Mouse (Mus musculus) ovary, postnatal 36 days (tissue): Measurements from ENCODE around the gene Nudt22.
"Not testable (repeated sequence)": the region's sequence is repeated elsewhere in the genome, so short reads cannot be mapped to it uniquely, and the experiment has no call there.

Experiments used
- DNase-seq: peaks from one replicate; pipeline ENCODE4 v3.0.0; 2022; ENCODE audit warnings: low spot score, mixed read lengths

The Nudt22 gene

DNA sequence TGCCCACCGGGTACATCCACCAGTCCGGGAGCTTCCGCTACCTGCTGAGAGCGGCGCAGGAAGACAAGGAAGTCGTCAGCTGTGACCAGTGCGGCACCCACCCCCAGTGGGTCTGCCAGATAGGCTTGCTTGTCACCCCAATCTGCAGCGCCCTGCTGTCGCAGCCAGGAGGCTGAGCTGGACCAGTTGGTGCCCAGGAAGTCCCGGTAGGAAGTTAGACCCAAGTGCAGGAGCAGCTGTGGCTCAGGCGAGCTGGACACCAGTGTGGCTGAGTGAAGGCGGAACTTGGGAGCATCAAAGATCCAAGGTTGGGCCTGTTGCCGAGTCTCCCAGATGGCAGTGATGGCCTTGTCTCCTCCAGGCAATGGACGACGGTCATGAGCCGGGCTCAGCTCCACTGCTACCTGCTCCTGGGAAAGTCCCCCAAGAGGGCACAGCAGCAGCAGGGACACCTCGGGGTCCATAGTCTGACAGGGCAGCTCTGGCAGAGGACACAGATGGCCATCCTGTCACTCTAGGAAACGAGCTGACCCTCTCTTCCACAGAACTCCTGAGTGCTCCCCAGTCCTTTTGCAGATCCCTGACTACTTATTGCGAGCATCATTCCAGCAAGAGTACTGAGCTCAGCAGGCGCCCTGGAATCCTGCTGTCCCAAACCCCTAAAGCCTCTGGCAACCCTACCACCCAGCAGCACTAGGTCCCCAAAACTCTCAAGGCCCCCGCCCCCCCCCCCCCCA, 494 bp downstream of the Nudt22 start:
- no peak for DNase-seq

DNA sequence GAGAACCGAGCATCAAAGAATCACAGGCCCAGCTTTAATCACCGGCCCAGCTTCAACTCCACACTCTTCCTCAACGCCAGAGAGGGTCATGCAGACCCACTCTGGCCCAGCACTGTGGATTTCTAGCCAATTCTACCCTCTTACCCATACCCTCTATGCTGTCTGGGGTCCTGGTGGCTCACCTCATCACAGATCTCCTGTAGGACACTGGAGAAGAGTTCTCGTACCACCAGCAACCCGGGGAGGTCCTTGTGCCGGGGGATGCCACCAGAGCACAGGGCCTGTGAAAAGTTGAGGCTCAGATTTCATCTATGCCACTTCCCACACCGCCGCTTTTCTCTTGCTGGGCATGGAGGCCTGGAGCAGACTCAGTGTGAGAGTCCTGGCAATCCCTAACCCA, 1.4 kb downstream of the Nudt22 start:
- no peak for DNase-seq

GRCm38 (mm10) chr19:6994002-6994401, 1.9 kb downstream of the Nudt22 start:
- DNase-seq = no peak

DNA sequence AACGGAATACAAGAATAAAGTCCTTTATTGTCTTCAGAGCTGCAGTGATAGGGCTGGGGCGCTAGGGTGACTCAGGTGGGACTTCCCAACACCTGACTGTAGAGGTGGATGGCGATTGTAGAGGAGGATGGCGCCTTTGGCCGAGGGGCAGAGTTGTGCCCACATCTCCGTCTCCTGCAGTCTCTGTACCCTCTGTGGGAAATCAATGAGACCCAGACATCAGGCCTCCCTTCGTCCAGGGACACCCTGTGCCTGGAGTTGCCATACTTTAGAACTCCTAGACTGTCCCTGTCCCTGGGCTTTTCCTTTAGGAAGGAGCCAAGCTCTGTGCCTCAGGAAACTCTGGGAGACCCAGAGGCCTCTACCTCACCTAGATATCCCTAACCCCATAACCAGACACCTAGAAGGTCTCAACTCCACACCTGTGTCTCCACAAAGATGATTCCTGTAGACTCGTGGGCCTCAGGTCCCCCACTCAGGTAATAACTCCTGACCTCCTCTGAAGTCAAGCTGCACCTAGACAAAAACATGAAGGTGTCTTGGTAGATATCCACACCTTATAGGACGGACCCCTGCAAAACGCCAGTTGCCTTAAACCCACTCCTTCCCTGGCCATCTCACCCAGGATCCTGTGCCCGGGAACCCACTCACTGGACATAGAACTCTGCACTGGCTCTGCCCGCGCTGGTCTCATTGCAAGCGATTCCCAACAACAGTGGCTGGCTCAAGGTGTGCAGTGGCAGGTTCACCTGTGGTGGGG, 2.7 kb downstream of the Nudt22 start:
- DNase-seq = no peak

DNA sequence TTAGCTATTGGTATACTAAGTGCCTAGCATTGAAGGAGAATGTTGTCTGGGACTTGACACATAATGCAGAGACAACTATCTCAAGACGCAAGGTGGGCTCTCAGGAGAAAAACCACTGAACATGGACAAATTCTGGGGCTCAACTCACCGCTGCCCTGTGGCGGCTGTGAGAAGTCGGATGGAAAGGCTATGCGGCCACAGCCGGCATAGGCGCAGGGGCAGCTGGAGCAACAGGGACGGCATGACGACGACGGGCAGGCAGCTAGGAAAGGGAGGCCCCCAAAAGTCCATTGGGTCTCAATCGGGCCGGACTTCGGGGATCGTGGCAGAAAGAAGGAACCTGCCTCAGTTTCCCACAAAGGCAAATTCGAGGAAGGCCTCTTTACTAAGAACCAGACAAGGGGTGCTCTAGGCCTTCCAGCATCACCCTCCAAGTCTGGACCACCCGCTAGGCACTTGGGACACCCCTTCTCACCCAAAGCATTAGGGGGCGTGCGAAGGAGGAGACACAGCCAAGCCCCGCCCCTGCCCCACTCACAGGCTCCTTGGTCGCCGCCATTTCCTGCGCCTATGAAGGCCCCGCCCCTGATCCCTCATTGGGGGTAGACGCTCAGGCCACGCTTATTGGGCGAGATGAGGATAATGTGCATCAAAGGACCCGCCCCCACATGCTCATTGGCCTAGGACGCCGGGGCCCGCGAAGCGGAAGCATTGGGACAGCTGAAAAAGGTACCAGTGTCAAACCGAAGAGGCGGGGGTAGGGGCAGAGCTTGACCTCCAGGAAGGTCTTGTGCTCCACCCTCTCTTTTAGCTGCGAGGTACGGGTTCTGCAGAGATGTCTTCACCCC, 3.7 kb downstream of the Nudt22 start, which contains the start of gene Dnajc4:
Gene Dnajc4, minus strand, starts transcription at position 562 of the 848 bp plus-strand sequence.
- DNase-seq = peak; percentile 94

- not testable (repeated sequence) for DNase-seq
Observed at GRCm38 (mm10) chr19:6991166-6991565, 4.8 kb downstream of the Nudt22 start.

DNA sequence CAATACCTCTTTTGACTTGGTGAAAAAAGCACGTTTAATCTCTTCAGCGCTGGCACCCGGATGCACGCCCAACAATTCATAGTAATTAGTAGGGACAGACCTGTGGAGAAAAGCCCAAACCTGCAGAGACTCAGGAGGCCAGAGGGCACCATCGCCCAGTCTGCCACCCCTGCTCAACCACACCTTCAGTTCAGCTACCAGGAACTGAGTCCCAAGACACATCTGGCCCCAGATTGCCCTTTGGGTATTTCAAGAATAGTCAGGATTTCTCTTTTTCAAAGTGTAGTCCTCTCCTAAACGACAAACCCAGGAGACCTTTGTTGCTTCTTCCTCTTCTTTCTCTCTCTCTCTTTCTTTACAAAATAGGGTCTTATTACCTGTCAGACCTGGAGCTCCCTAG, 5.2 kb downstream of the Nudt22 start:
- DNase-seq = no peak

DNA sequence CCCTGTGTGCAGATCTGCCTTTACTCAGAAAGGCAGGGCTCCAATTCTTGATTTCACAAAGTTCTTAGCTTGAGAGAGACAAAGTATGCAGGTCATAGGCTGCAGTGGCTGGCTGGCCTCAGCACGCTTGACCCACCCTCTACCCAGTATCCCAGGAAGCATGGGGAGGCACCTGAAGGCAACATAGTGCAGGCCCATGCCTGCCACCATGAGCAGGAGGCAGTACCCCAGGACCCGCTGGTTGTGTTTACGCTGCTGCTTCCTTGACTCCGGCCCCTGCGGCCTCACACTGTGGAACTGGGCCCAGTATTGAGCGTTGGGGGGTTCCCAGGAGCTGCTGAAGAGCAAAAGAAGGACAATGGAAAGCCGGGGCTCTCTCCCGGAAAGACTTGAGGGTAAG, 6.7 kb downstream of the Nudt22 start:
- DNase-seq = no peak

DNA sequence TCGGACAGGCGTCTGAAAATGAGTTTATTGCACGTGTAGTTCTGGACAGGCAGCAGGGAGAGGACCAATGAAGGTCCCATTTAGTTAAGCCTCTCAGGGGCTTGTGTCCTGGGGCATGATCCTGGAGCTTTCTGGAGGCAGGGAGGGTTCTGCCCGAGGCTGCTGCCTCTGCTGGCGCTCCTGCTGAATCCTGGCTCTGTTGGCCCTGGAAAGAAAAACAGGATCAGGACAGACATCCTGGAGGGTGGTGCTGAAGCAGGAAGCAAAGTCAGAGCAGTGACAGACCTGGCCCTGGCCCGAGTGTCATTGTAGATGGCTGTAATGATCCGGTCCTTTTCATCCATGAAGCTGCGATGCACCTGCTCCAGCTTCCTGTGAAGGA, 8.0 kb downstream of the Nudt22 start:
- no peak for DNase-seq

DNA sequence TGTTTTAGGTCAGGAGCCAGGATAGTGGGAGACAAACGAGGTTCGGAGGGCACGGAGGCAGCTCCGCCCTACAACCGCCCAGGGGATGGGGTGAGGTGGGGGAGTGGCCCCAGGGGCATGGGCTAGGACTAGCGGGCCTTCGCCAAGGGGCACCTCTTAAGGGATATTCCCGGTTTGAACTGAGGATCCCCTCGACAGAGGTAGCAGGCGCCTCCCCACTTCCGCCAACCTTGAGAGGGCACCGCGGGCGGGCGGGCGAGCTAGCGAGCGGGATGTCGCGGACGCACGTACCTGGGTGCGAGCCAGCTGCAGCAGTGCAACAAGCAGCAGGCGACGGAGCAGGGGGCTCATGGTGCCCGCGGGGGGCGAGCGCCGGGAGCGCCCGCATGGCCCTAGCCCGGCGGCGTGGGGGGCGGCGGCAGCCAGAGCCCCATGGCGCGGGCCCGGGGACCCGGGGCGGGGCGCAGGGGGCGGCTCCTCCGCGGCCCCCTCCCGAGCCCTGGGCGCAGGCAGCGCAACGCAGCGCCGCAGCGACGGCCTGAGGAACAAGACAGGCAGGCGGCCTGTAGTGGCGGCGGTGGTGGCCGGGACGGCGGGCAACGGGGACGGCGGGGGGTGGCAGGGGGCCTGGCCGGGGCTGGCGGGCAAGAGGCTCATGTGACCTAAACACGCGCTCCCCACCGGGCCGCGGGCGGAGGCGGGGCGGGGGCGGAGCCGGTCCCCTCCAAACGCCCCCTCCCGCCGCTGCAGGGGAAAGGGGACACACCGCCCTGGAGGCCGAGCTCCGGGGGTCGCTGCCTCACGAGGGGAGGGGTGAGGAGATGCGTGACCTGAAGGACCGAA, 8.6 kb downstream of the Nudt22 start, which contains the start of gene Vegfb:
Gene Vegfb, minus strand, starts transcription at position 591 of the 843 bp plus-strand sequence.
- peak; percentile 80 for DNase-seq

- DNase-seq = no peak
Observed at GRCm38 (mm10) chr19:6985951-6986708, 9.8 kb downstream of the Nudt22 start.

GRCm38 (mm10) chr19:6985300-6985699, 10.6 kb downstream of the Nudt22 start:
- DNase-seq = no peak

DNA sequence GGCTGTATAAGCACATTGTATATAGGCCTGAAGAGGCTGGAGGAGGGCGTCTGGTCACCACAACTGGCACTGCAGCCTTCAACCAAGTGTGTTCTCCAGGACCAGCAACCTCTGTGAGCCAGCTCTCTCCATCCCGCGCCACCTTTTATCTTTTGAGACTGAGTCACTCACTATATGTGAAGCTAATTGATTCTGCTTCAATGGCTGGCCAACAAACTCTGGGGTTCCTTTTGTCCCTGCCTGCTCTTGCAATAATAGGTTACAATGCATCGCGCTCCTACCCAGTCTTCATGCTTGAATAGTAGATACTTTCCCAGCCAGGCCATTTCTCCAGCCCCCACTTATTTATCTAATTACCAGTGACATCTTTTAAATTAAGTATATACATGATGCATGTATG, 12.3 kb downstream of the Nudt22 start:
- DNase-seq = no peak

DNA sequence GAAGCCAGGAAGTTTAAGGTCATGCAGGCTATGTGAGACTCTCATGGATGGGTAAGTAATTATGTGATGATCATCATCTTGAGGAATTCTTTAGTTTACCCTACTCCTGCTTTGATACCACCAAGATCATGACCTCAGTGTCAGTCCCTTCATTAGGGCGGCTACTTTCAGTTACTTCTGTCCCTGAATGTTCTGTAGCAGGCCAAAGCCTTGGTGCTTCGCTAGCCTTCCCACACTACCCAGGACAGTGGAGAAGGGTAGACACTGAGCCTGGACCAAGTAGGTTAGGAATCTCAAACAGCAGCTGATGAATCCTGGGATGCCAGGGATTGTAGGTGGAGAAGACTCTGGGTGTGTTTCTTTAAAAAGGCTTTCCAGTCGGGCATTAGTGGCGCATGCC, 14.5 kb downstream of the Nudt22 start:
- no peak for DNase-seq

GRCm38 (mm10) chr19:6980381-6981093, 15.4 kb downstream of the Nudt22 start, which contains the start of gene Fkbp2:
Fkbp2 (minus strand) TSS chr19:6980501.
- peak; percentile 99 for DNase-seq

- DNase-seq = peak; percentile 100
Observed at GRCm38 (mm10) chr19:6979486-6980380, 16.2 kb downstream of the Nudt22 start.

- DNase-seq = peak; percentile 51
Observed at GRCm38 (mm10) chr19:6979001-6979479, 16.9 kb downstream of the Nudt22 start.

- no peak for DNase-seq
Observed at GRCm38 (mm10) chr19:6978639-6978974, 17.3 kb downstream of the Nudt22 start.
